In genomic region chr12:86692471-86693356, GRCm38 (mm10) we compare ENCODE assay signal across 14 mouse cellular contexts. TPM values are rescaled to one million over a fixed set of nuclear protein-coding genes. Genes with fewer than 3 reads are reported as not detected.
A peak's percentile ranks its signal among the peaks of the same experiment; 100 is the strongest.
DNase-seq lines count a peak whose midpoint lies in the region; ATAC-seq and TF ChIP-seq lines count a peak whose summit lies in the region.
"Had no signal": no experiment of that assay in that cellular context is flagged by ENCODE, and none has a peak within 500 bp of the region (broad histone marks: within the 10 kb centered on the region; RNA-seq: fewer than 3 reads in every experiment).

No protein-coding gene starts in this region.

- peaks cover 20% of the 10 kb centered on the region; the same call in 1 of the 2 replicates for H3K36me3 ChIP-seq in lung, embryonic 14.5 days (ENCODE audit: insufficient read depth)
- peaks cover 5% of the 10 kb centered on the region for H3K36me3 ChIP-seq in heart, postnatal 0 days (replicated peaks; ENCODE audit: control insufficient read depth, insufficient read depth, low read length)
- H3K36me3 ChIP-seq in forebrain, embryonic 14.5 days (ENCODE audit: control insufficient read depth, insufficient read depth, low read length) = peaks cover 84% of the 10 kb centered on the region

- peak; percentile 45 for DNase-seq in cerebellum, adult 9-11 months
- no peak for DNase-seq in cerebellum, adult 11-12 months
- DNase-seq in lung, embryonic 14.5 days = peak; percentile 78
- no peak for DNase-seq in lung, postnatal 25 days (ENCODE audit: low spot score)
- DNase-seq in heart, postnatal 0 days (ENCODE audit: low spot score) = no peak
- DNase-seq in lung, postnatal 36 days = peak; percentile 40
- DNase-seq in layer of hippocampus, adult 11-12 months (ENCODE audit: low spot score) = no peak
- no peak for DNase-seq in forebrain, embryonic 14.5 days (ENCODE audit: low spot score)
- DNase-seq: embryo, embryonic 11 days had no signal

- no peak overlapping the region for H3K9ac ChIP-seq in lung, embryonic 14.5 days
- no peak overlapping the region for H3K9ac ChIP-seq in heart, postnatal 0 days (replicated peaks; ENCODE audit: low read depth, low read length)
- no peak overlapping the region for H3K9ac ChIP-seq in forebrain, embryonic 14.5 days (ENCODE audit: low read length)
- H3K9ac ChIP-seq: forebrain, embryonic 13.5 days; neural tube, embryonic 12.5 days had no signal

- no peak overlapping the region for H3K4me3 ChIP-seq in lung, embryonic 14.5 days (ENCODE audit: low read depth, low read length)
- H3K4me3 ChIP-seq in heart, postnatal 0 days (ENCODE audit: low read depth, low read length) = no peak overlapping the region
- H3K4me3 ChIP-seq in forebrain, embryonic 14.5 days (ENCODE audit: low read depth, low read length) = no peak overlapping the region
- H3K4me3 ChIP-seq: forebrain, embryonic 13.5 days; neural tube, embryonic 12.5 days had no signal

- no peaks in the 10 kb centered on the region for H3K9me3 ChIP-seq in lung, embryonic 14.5 days (ENCODE audit: low read depth, low read length)
- H3K9me3 ChIP-seq in heart, postnatal 0 days (replicated peaks; ENCODE audit: control insufficient read depth, low read length) = no peaks in the 10 kb centered on the region
- H3K9me3 ChIP-seq in forebrain, embryonic 14.5 days (replicated peaks; ENCODE audit: control insufficient read depth, low read length) = no peaks in the 10 kb centered on the region

- H3K27ac ChIP-seq in lung, embryonic 14.5 days (ENCODE audit: low read depth) = peak overlapping the region; percentile 37; the same call in 1 of the 2 replicates
- H3K27ac ChIP-seq in heart, postnatal 0 days (ENCODE audit: low read depth) = no peak overlapping the region; the same call in 1 of the 2 replicates
- no peak overlapping the region for H3K27ac ChIP-seq in forebrain, embryonic 14.5 days (ENCODE audit: low read depth, low read length)
- H3K27ac ChIP-seq: forebrain, embryonic 13.5 days; macrophage; neural tube, embryonic 12.5 days had no signal

- ATAC-seq in lung, embryonic 14.5 days (ENCODE audit: insufficient read depth) = peak; percentile 59
- 0 out of 2 replicates have a peak, but pooled peaks have one; percentile 10 for ATAC-seq in heart, postnatal 0 days (ENCODE audit: insufficient read depth, low read depth)
- no peak for ATAC-seq in forebrain, embryonic 14.5 days
- ATAC-seq: forebrain, embryonic 13.5 days had no signal

- WGBS in lung, embryonic 14.5 days = 35% methylated on average over 5 of the region's 5 CpGs
- 41% methylated on average over 5 of the region's 5 CpGs for WGBS in heart, postnatal 0 days
- 77% methylated on average over 5 of the region's 5 CpGs for WGBS in forebrain, embryonic 14.5 days

- 0 out of 2 replicates have a peak, but pooled peaks cover 5% of the 10 kb centered on the region for H3K4me1 ChIP-seq in lung, embryonic 14.5 days (ENCODE audit: insufficient read depth)
- peaks cover 12% of the 10 kb centered on the region for H3K4me1 ChIP-seq in heart, postnatal 0 days (ENCODE audit: control insufficient read depth, insufficient read depth)
- H3K4me1 ChIP-seq in forebrain, embryonic 14.5 days (ENCODE audit: control insufficient read depth, insufficient read depth, low read length) = no peaks in the 10 kb centered on the region
- H3K4me1 ChIP-seq: neural tube, embryonic 12.5 days had no signal

- H3K27me3 ChIP-seq in lung, embryonic 14.5 days (ENCODE audit: insufficient read depth, low read length) = no peaks in the 10 kb centered on the region
- H3K27me3 ChIP-seq in heart, postnatal 0 days (ENCODE audit: control insufficient read depth, insufficient read depth, low read length) = no peaks in the 10 kb centered on the region
- H3K27me3 ChIP-seq in forebrain, embryonic 14.5 days (replicated peaks; ENCODE audit: control insufficient read depth, insufficient read depth, low read length) = no peaks in the 10 kb centered on the region
- H3K27me3 ChIP-seq: forebrain, embryonic 13.5 days; neural tube, embryonic 12.5 days had no signal

- no peak for TF ChIP-seq EP300 in heart, postnatal 0 days (IDR thresholded peaks at IDR 0.05; ENCODE audit: low read depth)

- no peak overlapping the region for H3K4me2 ChIP-seq in lung, embryonic 14.5 days
- no peak overlapping the region for H3K4me2 ChIP-seq in heart, postnatal 0 days (ENCODE audit: low read depth, low read length)
- H3K4me2 ChIP-seq in forebrain, embryonic 14.5 days (ENCODE audit: low read length) = no peak overlapping the region
- H3K4me2 ChIP-seq: forebrain, embryonic 13.5 days; neural tube, embryonic 12.5 days had no signal

- no peak for TF ChIP-seq CTCF in lung, embryonic 14.5 days (IDR thresholded peaks at IDR 0.05; ENCODE audit: low read depth)
- no peak for TF ChIP-seq CTCF in heart, postnatal 0 days (IDR thresholded peaks at IDR 0.05; ENCODE audit: low read depth)

RNA-seq across cellular contexts. Expression of gene Vash1, which starts 14.2 kb away (rescaled TPM):
- polyA plus RNA-seq in lung, embryonic 14.5 days (2014; fragmentation: Nextera tagmentation; extraction: Ambion mirVana) = 12.7 and 14.2 TPM in 2 replicates
- total RNA-seq in heart, postnatal 0 days (2014; rRNA removed; ENCODE audit: low replicate concordance) = 35.0 and 38.1 TPM in 2 replicates
- polyA plus RNA-seq in heart, postnatal 0 days (2015; fragmentation: Nextera tagmentation; extraction: Ambion mirVana) = 8.2 and 8.9 TPM in 2 replicates
- 25.2 and 31.7 TPM in 2 replicates for polyA plus RNA-seq in forebrain, embryonic 14.5 days (2014; fragmentation: Nextera tagmentation; extraction: Ambion mirVana)
- polyA plus RNA-seq: macrophage had no signal

RNA-seq across cellular contexts. Expression of gene Angel1, which starts 33.5 kb away (rescaled TPM):
- 14.3 and 15.1 TPM in 2 replicates for polyA plus RNA-seq in lung, embryonic 14.5 days (2014; fragmentation: Nextera tagmentation; extraction: Ambion mirVana)
- total RNA-seq in heart, postnatal 0 days (2014; rRNA removed; ENCODE audit: low replicate concordance) = 2.2 and 4.4 TPM in 2 replicates
- 4.4 and 4.7 TPM in 2 replicates for polyA plus RNA-seq in heart, postnatal 0 days (2015; fragmentation: Nextera tagmentation; extraction: Ambion mirVana)
- 7.6 and 9.1 TPM in 2 replicates for polyA plus RNA-seq in forebrain, embryonic 14.5 days (2014; fragmentation: Nextera tagmentation; extraction: Ambion mirVana)

RNA-seq across cellular contexts. Expression of gene Lrrc74a, which starts 41.5 kb away (rescaled TPM):
- polyA plus RNA-seq in lung, embryonic 14.5 days (2014; fragmentation: Nextera tagmentation; extraction: Ambion mirVana) = not detected in 2 replicates
- total RNA-seq in heart, postnatal 0 days (2014; rRNA removed; ENCODE audit: low replicate concordance) = not detected in 2 replicates
- not detected in 2 replicates for polyA plus RNA-seq in heart, postnatal 0 days (2015; fragmentation: Nextera tagmentation; extraction: Ambion mirVana)
- not detected in 2 replicates for polyA plus RNA-seq in forebrain, embryonic 14.5 days (2014; fragmentation: Nextera tagmentation; extraction: Ambion mirVana)
- total RNA-seq: gastrocnemius, postnatal 4 days had no signal
- polyA plus RNA-seq: forebrain, embryonic 13.5 days; limb, embryonic 11.5 days; macrophage; neural tube, embryonic 12.5 days had no signal

Comparison
In these comparisons a context has a peak if more than half of its experiments do, and no peak if none do; other contexts are left out.
1. DNase-seq: peak in cerebellum, adult 9-11 months (single experiment), lung, embryonic 14.5 days (single experiment) and lung, postnatal 36 days (single experiment); none in cerebellum, adult 11-12 months (single experiment), lung, postnatal 25 days (single experiment), heart, postnatal 0 days (single experiment), layer of hippocampus, adult 11-12 months (single experiment) and forebrain, embryonic 14.5 days (single experiment).